In genomic region chr4:149220042-149220473, GRCm38 (mm10) we compare ENCODE assay signal across 8 mouse cellular contexts. TPM values are rescaled to one million over a fixed set of nuclear protein-coding genes. Genes with fewer than 3 reads are reported as not detected.
DNase-seq lines count a peak whose midpoint lies in the region; ATAC-seq and TF ChIP-seq lines count a peak whose summit lies in the region.
"Had no signal": no experiment of that assay in that cellular context is flagged by ENCODE, and none has a peak within 500 bp of the region (broad histone marks: within the 10 kb centered on the region; RNA-seq: fewer than 3 reads in every experiment).

No protein-coding gene starts in this region.

- 24% methylated on average over 5 of the region's 5 CpGs for WGBS in hindbrain, embryonic 11.5 days
- WGBS in midbrain, embryonic 11.5 days, result 31% methylated on average over 5 of the region's 5 CpGs
- WGBS in stomach, postnatal 0 days, result 45% methylated on average over 5 of the region's 5 CpGs

- peak; percentile 89 for DNase-seq in R1 (ENCODE audit: low read depth, low spot score)
- DNase-seq in cerebellum, adult 9-10 months, result peak; percentile 85
- DNase-seq in hindbrain, embryonic 11.5 days (ENCODE audit: low spot score), result peak; percentile 47
- DNase-seq in midbrain, embryonic 11.5 days (ENCODE audit: low spot score, missing footprints), result peak; percentile 86
- DNase-seq in stomach, postnatal 0 days (ENCODE audit: low spot score), result no peak
- no peak for DNase-seq in gastrocnemius, postnatal 4 days (ENCODE audit: low spot score in 2 of 2)
- DNase-seq in urinary bladder, postnatal 25 days (ENCODE audit: low spot score), result no peak

- peaks cover 28% of the 10 kb centered on the region for H3K36me3 ChIP-seq in hindbrain, embryonic 11.5 days (ENCODE audit: control insufficient read depth, insufficient read depth, low read length)
- peaks cover 30% of the 10 kb centered on the region for H3K36me3 ChIP-seq in midbrain, embryonic 11.5 days (ENCODE audit: control insufficient read depth, insufficient read depth, low read length)
- H3K36me3 ChIP-seq in stomach, postnatal 0 days (ENCODE audit: control insufficient read depth, insufficient read depth, low read length), result peaks cover 11% of the 10 kb centered on the region

- H3K27ac ChIP-seq in hindbrain, embryonic 11.5 days (ENCODE audit: low read depth, low read length), result peak overlapping the region; percentile 2; the same call in 1 of the 2 replicates
- peak overlapping the region; percentile 35; the same call in 1 of the 2 replicates for H3K27ac ChIP-seq in midbrain, embryonic 11.5 days (ENCODE audit: low read depth, low read length)
- H3K27ac ChIP-seq in stomach, postnatal 0 days (replicated peaks), result no peak overlapping the region

- H3K4me3 ChIP-seq in hindbrain, embryonic 11.5 days (ENCODE audit: low read depth, low read length), result no peak overlapping the region
- no peak overlapping the region for H3K4me3 ChIP-seq in midbrain, embryonic 11.5 days (ENCODE audit: low read depth, low read length)
- no peak overlapping the region for H3K4me3 ChIP-seq in stomach, postnatal 0 days (ENCODE audit: low read depth, low read length)
- H3K4me3 ChIP-seq: megakaryocyte, embryonic 14.5 days had no signal

- ATAC-seq in hindbrain, embryonic 11.5 days (ENCODE audit: low FRiP score), result peak; percentile 65
- ATAC-seq in midbrain, embryonic 11.5 days (ENCODE audit: low FRiP score), result peak; percentile 52
- no peak for ATAC-seq in stomach, postnatal 0 days (ENCODE audit: low FRiP score, low TSS enrichment)

- no peak for TF ChIP-seq CTCF in stomach, postnatal 0 days (IDR thresholded peaks at IDR 0.05; ENCODE audit: low read depth)

- H3K9ac ChIP-seq in hindbrain, embryonic 11.5 days (ENCODE audit: low read depth, low read length), result no peak overlapping the region
- no peak overlapping the region for H3K9ac ChIP-seq in midbrain, embryonic 11.5 days (ENCODE audit: low read length)
- H3K9ac ChIP-seq in stomach, postnatal 0 days (ENCODE audit: low read length), result no peak overlapping the region

- no peaks in the 10 kb centered on the region for H3K27me3 ChIP-seq in hindbrain, embryonic 11.5 days (ENCODE audit: control insufficient read depth, insufficient read depth, low read length)
- H3K27me3 ChIP-seq in midbrain, embryonic 11.5 days (ENCODE audit: control insufficient read depth, insufficient read depth, low read length), result no peaks in the 10 kb centered on the region
- no peaks in the 10 kb centered on the region for H3K27me3 ChIP-seq in stomach, postnatal 0 days (ENCODE audit: control insufficient read depth, insufficient read depth, low read length)

- H3K9me3 ChIP-seq in hindbrain, embryonic 11.5 days (ENCODE audit: control insufficient read depth, low read length), result no peaks in the 10 kb centered on the region
- no peaks in the 10 kb centered on the region; the same call in 1 of the 2 replicates for H3K9me3 ChIP-seq in midbrain, embryonic 11.5 days (ENCODE audit: control insufficient read depth, low read length)
- H3K9me3 ChIP-seq in stomach, postnatal 0 days (ENCODE audit: control insufficient read depth, low read length), result no peaks in the 10 kb centered on the region

- H3K4me2 ChIP-seq in hindbrain, embryonic 11.5 days (replicated peaks; ENCODE audit: low read depth, low read length), result no peak overlapping the region
- H3K4me2 ChIP-seq in midbrain, embryonic 11.5 days, result no peak overlapping the region
- no peak overlapping the region for H3K4me2 ChIP-seq in stomach, postnatal 0 days (replicated peaks; ENCODE audit: low read depth)

- H3K4me1 ChIP-seq in hindbrain, embryonic 11.5 days (replicated peaks; ENCODE audit: control insufficient read depth, insufficient read depth, low read length), result peaks cover 6% of the 10 kb centered on the region; the same call in 1 of the 2 replicates
- H3K4me1 ChIP-seq in midbrain, embryonic 11.5 days (ENCODE audit: control insufficient read depth, insufficient read depth, low read length), result peaks cover 4% of the 10 kb centered on the region
- no peaks in the 10 kb centered on the region for H3K4me1 ChIP-seq in stomach, postnatal 0 days (replicated peaks; ENCODE audit: control insufficient read depth, insufficient read depth)

- no peak for TF ChIP-seq EP300 in stomach, postnatal 0 days (optimal IDR thresholded peaks at IDR 0.05)

RNA-seq across cellular contexts. Expression of gene Pgd, which starts 53.5 kb away (rescaled TPM):
- polyA plus RNA-seq in hindbrain, embryonic 11.5 days (2014; fragmentation: Nextera tagmentation; extraction: Ambion mirVana), result 45.5 and 49.4 TPM in 2 replicates
- 47.4 and 50.7 TPM in 2 replicates for polyA plus RNA-seq in midbrain, embryonic 11.5 days (2014; fragmentation: Nextera tagmentation; extraction: Ambion mirVana)
- polyA plus RNA-seq in stomach, postnatal 0 days (2015; fragmentation: Nextera tagmentation; extraction: Ambion mirVana), result 266 and 290 TPM in 2 replicates
- total RNA-seq in gastrocnemius, postnatal 4 days (2021), result 10 to 100 TPM; 42.5 to 47.9 TPM

Comparison
In these comparisons a context has a peak if more than half of its experiments do, and no peak if none do; other contexts are left out.
1. DNase-seq: peak in R1 (single experiment), cerebellum, adult 9-10 months (single experiment), hindbrain, embryonic 11.5 days (single experiment) and midbrain, embryonic 11.5 days (single experiment); none in stomach, postnatal 0 days (single experiment), gastrocnemius, postnatal 4 days (0 of 2) and urinary bladder, postnatal 25 days (single experiment).